Mouse (Mus musculus) frontal cortex, postnatal 14 days (tissue): Measurements from ENCODE around the gene Fbxo6.
"Not testable (repeated sequence)": the region's sequence is repeated elsewhere in the genome, so short reads cannot be mapped to it uniquely, and the experiment has no call there.

Experiments
- DNase-seq, 2 experiments: peaks; one replicate each; pipeline ENCODE4 v3.0.0; 2022; ENCODE audit warnings: low spot score in 2 of 2

Gene Fbxo6

GRCm38 (mm10) chr4:148151267-148152168 is at the start of gene Fbxo6:
Gene Fbxo6, minus strand, starts transcription at chr4:148152140.
- DNase-seq: peak; percentile 76 to 81

- DNase-seq: no peak
Measured at GRCm38 (mm10) chr4:148198721-148199120, 46.8 kb upstream of the Fbxo6 start.

GRCm38 (mm10) chr4:148194400-148194799 is 42.5 kb upstream of the Fbxo6 start:
- no peak for DNase-seq

GRCm38 (mm10) chr4:148192707-148193245 is 40.8 kb upstream of the Fbxo6 start:
- no peak for DNase-seq

GRCm38 (mm10) chr4:148188767-148189166 is 36.8 kb upstream of the Fbxo6 start:
- not testable (repeated sequence) for DNase-seq

- no peak for DNase-seq
Measured at GRCm38 (mm10) chr4:148185819-148186218, 33.9 kb upstream of the Fbxo6 start.

- DNase-seq: no peak
Measured at GRCm38 (mm10) chr4:148184564-148184963, 32.6 kb upstream of the Fbxo6 start.

- no peak for DNase-seq
Measured at GRCm38 (mm10) chr4:148182363-148182762, 30.4 kb upstream of the Fbxo6 start.

GRCm38 (mm10) chr4:148181483-148181882 is 29.5 kb upstream of the Fbxo6 start:
- DNase-seq: no peak

GRCm38 (mm10) chr4:148177716-148178115 is 25.8 kb upstream of the Fbxo6 start:
- DNase-seq: no peak

- not testable (repeated sequence) for DNase-seq
Measured at GRCm38 (mm10) chr4:148176603-148177002, 24.7 kb upstream of the Fbxo6 start.

GRCm38 (mm10) chr4:148174495-148174862 is 22.5 kb upstream of the Fbxo6 start:
- DNase-seq: no peak

GRCm38 (mm10) chr4:148173811-148174494 is 22.0 kb upstream of the Fbxo6 start:
- DNase-seq: no peak

- no peak for DNase-seq
Measured at GRCm38 (mm10) chr4:148171261-148171660, 19.3 kb upstream of the Fbxo6 start.

GRCm38 (mm10) chr4:148170842-148171241 is 18.9 kb upstream of the Fbxo6 start:
- peak in 1 of 2 experiments; percentile 62 for DNase-seq

- no peak for DNase-seq
Measured at GRCm38 (mm10) chr4:148169586-148169985, 17.6 kb upstream of the Fbxo6 start.

- no peak for DNase-seq
Measured at GRCm38 (mm10) chr4:148168287-148168686, 16.3 kb upstream of the Fbxo6 start.

GRCm38 (mm10) chr4:148166986-148167385 is 15.0 kb upstream of the Fbxo6 start:
- no peak for DNase-seq

GRCm38 (mm10) chr4:148166431-148166830 is 14.5 kb upstream of the Fbxo6 start:
- DNase-seq: peak; percentile 58 to 81

GRCm38 (mm10) chr4:148165551-148165950 is 13.6 kb upstream of the Fbxo6 start:
- no peak for DNase-seq

- DNase-seq: no peak
Measured at GRCm38 (mm10) chr4:148164461-148164860, 12.5 kb upstream of the Fbxo6 start.

- DNase-seq: peak; percentile 68 to 70
Measured at GRCm38 (mm10) chr4:148164002-148164439, 12.1 kb upstream of the Fbxo6 start.
